Mouse (Mus musculus) midbrain, postnatal 0 days (tissue): ENCODE data around the gene Rybp. TPM values are rescaled to one million over a fixed set of nuclear protein-coding genes. Genes with fewer than 3 reads are reported as not detected.

Experiments
- ATAC-seq: fragments of 200-750 bp; cut with Nextera tagmentation; 2 replicates; pipeline ENCODE4 v1.8.0; 2017; ENCODE audit warnings: moderate number of reproducible peaks, mild to moderate bottlenecking, moderate TSS enrichment, moderate library complexity; ENCODE audit not compliant: low FRiP score
- DNase-seq: peaks from one replicate; pipeline ENCODE4 v3.0.0-alpha.2; 2015; ENCODE audit warnings: low spot score
- H3K27ac ChIP-seq: fragments of 300-500 bp; sonication (generic); 2 replicates; pipeline ENCODE4 v1.5.1; 2014; ENCODE audit warnings: low read depth, mild to moderate bottlenecking, low read length, mixed read lengths
- H3K27me3 ChIP-seq: fragments of 300-500 bp; sonication (generic); 2 replicates; pipeline ENCODE4 v1.6.1; 2014; ENCODE audit warnings: low read length, control low read depth, mixed read lengths; ENCODE audit not compliant: insufficient read depth
- H3K36me3 ChIP-seq: fragments of 300-500 bp; sonication (generic); 2 replicates; pipeline ENCODE4 v1.6.1; 2014; ENCODE audit warnings: low read length, control low read depth, mixed read lengths; ENCODE audit not compliant: insufficient read depth
- H3K4me1 ChIP-seq: fragments of 300-500 bp; sonication (generic); 2 replicates; pipeline ENCODE4 v1.6.1; 2014; ENCODE audit warnings: mild to moderate bottlenecking, control low read depth, antibody characterized with exemption, low read length, mixed read lengths; ENCODE audit not compliant: insufficient read depth
- H3K4me2 ChIP-seq: fragments of 300-500 bp; sonication (generic); 2 replicates; pipeline ENCODE4 v1.6.1; 2014; ENCODE audit warnings: low read depth, mild to moderate bottlenecking, low read length, mixed read lengths; ENCODE audit not compliant: poor library complexity, severe bottlenecking
- H3K4me3 ChIP-seq: fragments of 300-500 bp; sonication (generic); 2 replicates; pipeline ENCODE4 v1.5.1; 2014; ENCODE audit warnings: low read depth, mild to moderate bottlenecking, low read length, moderate library complexity
- H3K9ac ChIP-seq: fragments of 300-500 bp; sonication (generic); replicated peaks from 2 replicates; pipeline ENCODE4 v1.6.1; 2014; ENCODE audit warnings: mild to moderate bottlenecking, low read length, moderate library complexity, mixed read lengths; ENCODE audit not compliant: poor library complexity, severe bottlenecking
- H3K9me3 ChIP-seq: fragments of 300-500 bp; sonication (generic); 2 replicates; pipeline ENCODE4 v1.6.1; 2016; ENCODE audit warnings: low read length, control low read depth
- CTCF ChIP-seq: IDR thresholded peaks from 2 replicates; pipeline ENCODE4 v1.5.1; 2016; ENCODE audit warnings: antibody characterized with exemption, mild to moderate bottlenecking
- WGBS: fragments of 180-500 bp; shearing (Covaris S2); extraction: QIAGEN DNeasy Blood & Tissue Kit; methylation state at CpG from one replicate; pipeline ENCODE4 v1.1.7; 2014; 5-methylcytosine and 5-hydroxymethylcytosine counted together
- polyA plus RNA-seq: library from polyadenylated mRNA; unstranded; fragments of >200 nt; fragmentation: Nextera tagmentation; extraction: Ambion mirVana; gene quantifications from 2 replicates; pipeline ENCODE4 v1.2.1, GENCODE M21; 2015
- total RNA-seq: library from RNA; depleted of rRNA; stranded (reverse); fragments of >200 nt; gene quantifications from 2 replicates; pipeline ENCODE4 v1.2.3, GENCODE M21; 2014

Gene Rybp
- total and polyA plus RNA-seq, 2 experiments from 2014 or later: 29.6 to 36.0 TPM

DNA sequence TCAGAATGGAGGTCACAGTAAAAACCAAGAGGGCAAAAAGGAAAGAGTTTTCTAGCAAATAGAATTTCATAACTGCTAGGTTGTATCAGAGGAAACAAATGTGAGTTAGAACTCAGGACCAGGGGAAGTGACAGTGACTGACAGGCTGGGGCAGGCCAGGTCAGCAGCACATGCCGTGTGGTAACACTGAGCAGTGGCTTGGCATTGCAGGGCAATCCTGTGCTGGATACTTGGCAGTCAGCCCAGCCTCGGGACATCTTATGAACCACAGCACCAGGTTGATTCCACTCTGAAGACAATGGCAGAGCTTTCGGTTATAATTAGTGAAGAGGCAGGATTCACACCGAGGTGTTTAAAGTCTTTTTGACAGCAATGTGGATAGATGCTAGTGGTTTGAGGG lies 11.7 kb upstream of the Rybp start:
- WGBS: 47% methylated on average over 4 of the region's 4 CpGs
- H3K4me3 ChIP-seq: no peak overlapping the region
- H3K4me2 ChIP-seq: no peak overlapping the region
- ATAC-seq (no peak), DNase-seq (peak; percentile 37)
- no peaks in the 10 kb centered on the region for H3K4me1 ChIP-seq
- no peaks in the 10 kb centered on the region for H3K27me3 ChIP-seq
- no peak overlapping the region for H3K9ac ChIP-seq
- TF ChIP-seq CTCF: no peak
- no peak overlapping the region for H3K27ac ChIP-seq
- H3K36me3 ChIP-seq: no peaks in the 10 kb centered on the region
- no peaks in the 10 kb centered on the region for H3K9me3 ChIP-seq

DNA sequence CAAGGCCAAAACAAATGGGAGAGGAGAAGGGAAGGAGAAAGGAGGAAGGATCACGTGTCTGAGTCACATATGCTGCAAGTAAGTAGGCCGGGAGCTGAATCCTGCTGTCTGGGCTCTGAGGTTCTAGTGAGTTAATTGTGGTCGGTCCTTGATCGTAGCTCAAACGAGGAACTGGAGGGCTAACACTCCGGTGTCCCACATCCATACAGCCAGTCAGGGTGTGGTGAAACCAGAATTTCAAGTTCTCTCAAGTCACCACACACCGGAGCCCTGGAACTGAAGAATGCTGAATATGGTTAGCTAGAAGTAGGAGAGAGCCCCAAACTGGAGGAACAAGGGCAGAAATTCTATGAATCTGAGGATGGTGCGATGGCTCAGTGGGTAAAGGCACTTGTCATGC lies 10.3 kb upstream of the Rybp start:
- WGBS: 89% methylated on average over 8 of the region's 8 CpGs
- ATAC-seq (no peak), DNase-seq (no peak)
- no peaks in the 10 kb centered on the region for H3K9me3 ChIP-seq
- no peak for TF ChIP-seq CTCF
- no peak overlapping the region for H3K4me2 ChIP-seq
- no peak overlapping the region for H3K4me3 ChIP-seq
- H3K36me3 ChIP-seq: no peaks in the 10 kb centered on the region
- H3K27ac ChIP-seq: no peak overlapping the region
- no peaks in the 10 kb centered on the region for H3K27me3 ChIP-seq
- no peak overlapping the region for H3K9ac ChIP-seq
- no peaks in the 10 kb centered on the region for H3K4me1 ChIP-seq

DNA sequence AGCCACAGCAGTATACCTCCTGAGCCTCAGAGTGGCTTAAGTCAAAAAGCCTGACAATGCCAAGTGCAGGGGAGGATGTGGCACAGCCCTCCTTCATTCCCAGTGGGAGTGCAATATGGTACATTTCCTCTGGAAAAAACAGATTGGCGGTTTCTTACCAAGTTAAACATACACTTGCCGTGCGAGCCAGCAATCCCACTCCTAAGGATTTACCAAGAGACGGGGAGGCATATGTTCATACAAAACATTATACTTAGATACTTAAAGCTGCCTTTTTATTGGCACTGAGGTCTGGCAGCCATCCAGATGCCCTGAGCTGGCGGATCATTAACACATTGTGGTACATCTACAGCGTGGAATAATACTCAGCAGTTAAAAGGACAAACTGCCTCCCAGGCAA lies 5.1 kb upstream of the Rybp start:
- Histone ChIP-seq H3K36me3 (no peaks in the 10 kb centered on the region), H3K27ac (no peak overlapping the region), H3K4me2 (no peak overlapping the region), H3K4me3 (no peak overlapping the region), H3K27me3 (no peaks in the 10 kb centered on the region; the same call in 1 of the 2 replicates), H3K9ac (no peak overlapping the region), H3K9me3 (no peaks in the 10 kb centered on the region), H3K4me1 (no peaks in the 10 kb centered on the region)
- DNase-seq (no peak), ATAC-seq (no peak)
- WGBS: 84% methylated on average over 6 of the region's 6 CpGs
- TF ChIP-seq CTCF: no peak

DNA sequence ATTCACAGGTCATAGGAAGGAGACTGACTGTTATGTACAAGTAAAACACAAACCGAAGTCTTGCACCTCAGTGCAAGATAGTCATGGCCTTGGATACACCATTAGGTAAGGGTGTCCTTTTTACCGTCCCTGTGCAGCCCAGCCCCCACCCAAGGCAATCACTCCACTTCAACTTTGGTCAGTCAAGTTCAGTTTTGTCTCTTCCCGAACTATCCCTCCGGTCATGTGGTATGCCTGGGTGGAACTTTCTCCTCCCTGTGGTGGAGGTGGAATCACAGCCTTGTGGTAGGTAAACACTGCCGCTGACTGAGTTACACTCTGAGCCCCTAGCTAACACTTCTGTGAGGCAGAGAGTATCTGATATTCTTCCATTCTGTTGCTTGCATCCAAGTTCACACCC lies 1.8 kb upstream of the Rybp start:
- WGBS: 83% methylated on average over 5 of the region's 5 CpGs
- TF ChIP-seq CTCF: no peak
- no peak overlapping the region for H3K4me3 ChIP-seq
- H3K9me3 ChIP-seq: no peaks in the 10 kb centered on the region
- no peaks in the 10 kb centered on the region for H3K36me3 ChIP-seq
- ATAC-seq (no peak), DNase-seq (no peak)
- no peak overlapping the region for H3K4me2 ChIP-seq
- H3K27ac ChIP-seq: no peak overlapping the region
- H3K4me1 ChIP-seq: no peaks in the 10 kb centered on the region; the same call in 1 of the 2 replicates
- H3K9ac ChIP-seq: no peak overlapping the region
- H3K27me3 ChIP-seq: no peaks in the 10 kb centered on the region; the same call in 1 of the 2 replicates

DNA sequence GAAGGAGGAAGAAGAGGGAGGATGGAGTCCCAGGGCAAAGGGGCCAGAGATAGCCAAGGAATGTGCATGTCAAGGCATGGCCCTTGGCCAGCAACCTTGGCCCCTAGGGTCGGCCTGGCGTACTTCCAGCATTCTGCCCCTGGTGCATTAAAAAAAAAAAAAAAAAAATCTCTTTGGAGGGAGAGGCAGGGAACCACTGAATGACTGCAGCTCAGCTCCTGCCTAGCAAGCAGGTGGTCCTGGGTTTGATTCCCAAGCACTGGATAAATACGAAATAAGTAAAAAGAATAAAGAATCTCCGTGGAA lies 1.4 kb upstream of the Rybp start:
- 49% methylated on average over 4 of the region's 4 CpGs for WGBS
- Histone ChIP-seq H3K27me3 (no peaks in the 10 kb centered on the region; the same call in 1 of the 2 replicates), H3K9me3 (no peaks in the 10 kb centered on the region), H3K36me3 (no peaks in the 10 kb centered on the region), H3K9ac (no peak overlapping the region), H3K4me3 (no peak overlapping the region), H3K4me1 (peaks cover 3% of the 10 kb centered on the region; the same call in 1 of the 2 replicates), H3K4me2 (no peak overlapping the region), H3K27ac (no peak overlapping the region)
- TF ChIP-seq CTCF: no peak
- DNase-seq: no peak
- no peak for ATAC-seq

DNA sequence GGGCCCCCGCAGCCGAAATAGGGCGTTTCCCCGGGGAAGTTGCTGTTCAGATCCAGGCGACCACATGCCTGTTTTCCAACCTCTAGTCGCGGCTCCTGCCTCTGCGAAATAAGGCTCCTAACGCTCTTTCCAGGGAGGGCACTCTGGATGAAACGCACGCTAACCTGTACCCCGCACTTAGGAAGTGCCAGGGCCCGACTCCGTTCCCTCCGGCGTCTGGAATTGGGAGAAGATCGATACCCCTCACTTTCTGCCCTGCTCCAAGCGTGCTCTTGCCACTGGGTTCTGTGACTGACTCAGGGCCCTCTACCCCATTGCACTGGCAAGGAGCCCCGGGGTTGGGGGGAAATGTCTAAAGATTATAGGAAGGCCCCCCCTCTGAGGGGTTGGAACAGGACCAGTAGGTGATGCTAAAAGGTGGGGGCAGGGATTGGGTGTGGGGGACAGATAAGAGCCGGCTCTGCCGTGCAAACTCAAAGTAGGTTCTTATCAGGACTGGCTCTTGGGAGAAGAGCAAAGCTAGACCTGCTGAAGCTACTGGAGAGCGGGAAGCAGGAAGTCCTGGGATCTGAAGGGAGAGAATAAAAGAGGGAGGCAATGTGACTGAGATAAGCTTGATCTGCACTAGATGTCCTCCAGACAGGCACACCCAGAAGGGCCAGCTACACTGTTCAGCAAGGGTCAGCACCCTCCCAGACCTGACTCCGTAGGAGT lies 888 bp upstream of the Rybp start:
- Histone ChIP-seq H3K27me3 (no peaks in the 10 kb centered on the region; the same call in 1 of the 2 replicates), H3K4me2 (peak overlapping the region; percentile 76), H3K4me3 (peak overlapping the region; percentile 67), H3K27ac (0 out of 2 replicates have a peak overlapping the region, but pooled peaks have one; percentile 4), H3K4me1 (peaks cover 3% of the 10 kb centered on the region; the same call in 1 of the 2 replicates), H3K9ac (peak overlapping the region; percentile 96; the same call in 1 of the 2 replicates), H3K36me3 (no peaks in the 10 kb centered on the region), H3K9me3 (no peaks in the 10 kb centered on the region)
- no peak for TF ChIP-seq CTCF
- ATAC-seq (peak; percentile 11; the same call in 1 of the 2 replicates), DNase-seq (no peak)
- 4% methylated on average over 22 of the region's 23 CpGs for WGBS
